Mouse (Mus musculus) cortical plate, adult 2 months (tissue): ENCODE measurements around the gene Nxph4.

Experiments used
- CTCF ChIP-seq: fragments of 200-500 bp; IDR thresholded peaks from 2 replicates; pipeline ENCODE4 v1.5.1; 2011; ENCODE audit warnings: mild to moderate bottlenecking, control low read depth, low read length; ENCODE audit not compliant: insufficient read depth; ENCODE audit errors: extremely low read depth
- POLR2A ChIP-seq: fragments of 200-500 bp; IDR thresholded peaks from 2 replicates; pipeline ENCODE4 v1.6.1; 2011; ENCODE audit warnings: mild to moderate bottlenecking, low read length, control low read depth; ENCODE audit not compliant: insufficient read depth; ENCODE audit errors: extremely low read depth

DNA sequence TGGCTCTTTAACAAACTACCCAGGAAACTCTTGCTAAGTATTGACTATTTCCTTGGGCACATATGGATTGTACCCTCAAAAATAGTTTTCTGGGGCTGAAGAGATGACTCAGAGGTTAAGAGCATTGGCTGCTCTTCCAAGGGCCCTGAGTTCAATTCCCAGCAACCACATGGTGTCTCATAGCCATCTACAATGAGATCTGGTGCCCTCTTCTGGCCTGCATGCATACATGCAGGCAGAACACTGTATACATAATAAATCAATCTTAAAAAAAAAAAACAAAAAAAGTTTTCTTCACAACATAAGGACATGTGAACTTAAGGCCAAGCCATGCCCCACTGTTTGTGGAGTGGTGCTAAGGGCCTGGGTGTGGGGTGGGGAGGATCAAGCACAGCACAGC lies 26.8 kb upstream of the Nxph4 start:
- TF ChIP-seq CTCF (0 out of 2 replicates have a peak, but pooled peaks have one; percentile 19), POLR2A (no peak)
